Mouse (Mus musculus): ENCODE data around the gene Cldn19.

DNA sequence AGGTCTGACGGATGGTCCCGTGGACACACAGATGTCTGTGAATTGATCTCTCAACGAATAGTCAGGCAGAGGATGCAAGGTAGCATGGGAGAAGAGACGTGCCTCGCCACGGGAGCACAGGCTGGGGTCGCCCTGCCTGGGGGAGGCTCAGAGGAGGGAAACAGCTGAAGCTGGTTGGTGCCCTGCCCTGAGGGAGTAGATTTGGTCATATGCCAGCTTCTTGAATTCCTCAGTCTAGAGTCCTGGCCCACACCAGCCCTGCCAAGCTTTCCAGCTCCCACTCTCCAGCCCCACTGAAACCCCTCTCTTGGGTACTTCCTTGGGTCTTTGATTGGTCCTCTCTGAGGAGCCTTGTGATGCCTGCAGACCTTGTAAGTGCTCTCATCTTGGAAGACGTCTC, 38.5 kb upstream of the Cldn19 start:
- no peak for TF ChIP-seq MYOG (IDR thresholded peaks at IDR 0.05; ENCODE audit: control insufficient read depth, extremely low read depth, insufficient read length)
- TF ChIP-seq CTCF (IDR thresholded peaks at IDR 0.05; ENCODE audit: control insufficient read depth, insufficient read depth, insufficient read length) = no peak
- no peak for TF ChIP-seq MAX (IDR thresholded peaks at IDR 0.05)
- no peak for TF ChIP-seq MYOD1 (IDR thresholded peaks at IDR 0.05; ENCODE audit: control insufficient read depth, insufficient read length, low read depth)
- no peak for TF ChIP-seq USF1 (IDR thresholded peaks at IDR 0.05; ENCODE audit: low read depth)
- TF ChIP-seq CEBPB (IDR thresholded peaks at IDR 0.05; ENCODE audit: low read depth) = no peak
- no peak for TF ChIP-seq FOSL1 (IDR thresholded peaks at IDR 0.05; ENCODE audit: insufficient read depth, low read length, poor library complexity, severe bottlenecking)

Data from C2C12 (cell line).